Mouse (Mus musculus) MEL (cell line): ENCODE measurements around the gene Plekhg1.

ENCODE experiments used
- CTCF ChIP-seq, 3 experiments: IDR thresholded peaks in 2 of 3; conservative IDR thresholded peaks in 1 of 3; 2 replicates each; pipeline ENCODE4 v1.5.1; 2011 to 2012; ENCODE audit warnings: low read length in 3 of 3, low read depth in 2 of 3, mild to moderate bottlenecking in 2 of 3, improper control_type of control experiment in 1 of 3, inconsistent platforms in 1 of 3, mixed read lengths in 1 of 3, moderate library complexity in 1 of 3; ENCODE audit not compliant: control insufficient read depth in 1 of 3, insufficient read depth in 1 of 3, poor library complexity in 1 of 3, severe bottlenecking in 1 of 3
- GATA1 ChIP-seq: IDR thresholded peaks from 2 replicates; pipeline ENCODE4 v1.6.1; 2011; ENCODE audit warnings: low read depth, low read length, improper control_type of control experiment
- MYC ChIP-seq: IDR thresholded peaks from 2 replicates; pipeline ENCODE4 v1.6.1; 2011; ENCODE audit warnings: low read depth, mild to moderate bottlenecking, low read length, improper control_type of control experiment, moderate library complexity
- USF2 ChIP-seq, 2 experiments: IDR thresholded peaks; 2 replicates each; pipeline ENCODE4 v1.6.1; 2011 to 2012; ENCODE audit warnings: improper control_type of control experiment in 2 of 2, low read length in 2 of 2, borderline replicate concordance in 1 of 2, inconsistent platforms in 1 of 2, low read depth in 1 of 2, mild to moderate bottlenecking in 1 of 2; ENCODE audit not compliant: insufficient read depth in 1 of 2

DNA sequence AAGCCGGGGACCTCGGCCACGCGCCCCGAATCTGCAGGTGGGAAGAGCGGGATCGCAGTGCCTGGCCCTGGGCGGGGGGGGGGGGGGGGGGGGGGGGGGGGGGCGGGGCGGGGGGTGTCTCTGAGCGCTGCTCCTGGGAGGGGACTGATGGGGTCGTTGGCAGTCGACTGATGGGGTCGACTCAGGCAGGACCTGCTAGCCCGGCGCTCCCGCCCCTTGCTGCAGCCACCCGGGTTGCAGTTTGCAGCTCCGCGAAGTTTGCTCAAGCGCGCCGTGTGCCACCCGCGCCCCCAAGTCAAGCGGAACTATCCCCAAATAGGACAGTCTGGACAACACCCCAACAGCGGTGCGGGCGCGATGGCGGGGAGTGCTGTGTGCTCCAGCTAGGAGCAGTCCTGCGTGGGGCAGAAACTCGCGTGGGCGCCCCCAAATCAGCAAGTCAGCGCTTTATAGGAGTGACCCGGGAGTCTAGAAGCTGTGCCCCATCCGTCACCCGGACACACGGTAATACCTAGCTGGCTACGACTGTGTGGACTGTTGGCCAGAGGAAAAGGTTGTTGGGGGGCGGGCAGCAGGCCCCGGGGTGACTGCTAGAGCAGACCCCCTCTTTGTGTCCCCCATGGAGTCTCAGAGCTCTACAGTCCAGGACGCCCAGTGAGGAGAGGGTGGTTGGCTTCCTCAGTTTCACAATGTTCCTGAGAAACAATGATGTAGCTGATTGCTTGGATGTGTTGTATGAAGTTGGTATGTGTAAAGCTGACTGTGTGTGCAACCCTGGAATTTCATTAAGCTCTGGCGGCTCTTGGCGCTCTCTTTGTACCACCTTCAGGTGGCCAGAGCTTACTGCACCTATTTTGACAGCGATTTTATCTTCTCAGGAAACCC, 582 bp downstream of the Plekhg1 start:
- TF ChIP-seq USF2 (IDR thresholded peaks at IDR 0.05; ENCODE audit: borderline replicate concordance in 1 of 2, insufficient read depth in 1 of 2, low read depth in 1 of 2, low read length in 2 of 2) = no peak
- no peak for TF ChIP-seq MYC
- TF ChIP-seq CTCF (IDR thresholded peaks at IDR 0.05 in 2 of 3, conservative IDR thresholded peaks at IDR 0.05 in 1 of 3; ENCODE audit: control insufficient read depth in 1 of 3, insufficient read depth in 1 of 3, low read depth in 2 of 3, low read length in 3 of 3, poor library complexity in 1 of 3, severe bottlenecking in 1 of 3) = no peak
- no peak for TF ChIP-seq GATA1
